Mouse (Mus musculus): ENCODE measurements at regions not wholly inside any gene's neighbourhood (a gene's known extent, or its start where the extent isn't known, plus 50 kb on each side); places are given as distances from the start of the nearest gene placed in this dataset.

DNA sequence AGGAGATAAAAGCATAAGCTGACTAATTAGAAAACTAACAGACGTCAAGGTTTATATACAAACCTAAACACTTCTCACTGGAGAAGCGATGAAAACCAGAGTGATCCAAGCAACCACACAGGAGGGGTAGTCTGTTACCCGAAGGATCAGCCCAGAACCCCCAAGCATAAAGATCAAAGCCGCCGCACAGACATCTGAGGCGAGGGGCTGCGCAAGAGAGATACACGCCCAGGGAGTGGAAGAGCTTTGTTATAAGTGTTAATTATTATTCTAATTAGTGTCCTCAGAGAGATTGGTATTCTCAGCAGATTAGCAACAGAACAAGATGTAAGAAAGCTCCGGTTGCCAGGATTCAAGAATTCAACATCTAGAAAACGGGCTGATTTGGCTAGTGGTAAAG lies 281.2 kb downstream of the Atp23 start:
- no peak for TF ChIP-seq CTCF (IDR thresholded peaks at IDR 0.05; ENCODE audit: extremely low read depth, insufficient read length, insufficient replicate concordance, low read depth, low read length)
- TF ChIP-seq POLR2A (IDR thresholded peaks at IDR 0.05; ENCODE audit: low read depth, low read length): no peak
